Mouse (Mus musculus): ENCODE results near the gene Mpdu1.

DNA sequence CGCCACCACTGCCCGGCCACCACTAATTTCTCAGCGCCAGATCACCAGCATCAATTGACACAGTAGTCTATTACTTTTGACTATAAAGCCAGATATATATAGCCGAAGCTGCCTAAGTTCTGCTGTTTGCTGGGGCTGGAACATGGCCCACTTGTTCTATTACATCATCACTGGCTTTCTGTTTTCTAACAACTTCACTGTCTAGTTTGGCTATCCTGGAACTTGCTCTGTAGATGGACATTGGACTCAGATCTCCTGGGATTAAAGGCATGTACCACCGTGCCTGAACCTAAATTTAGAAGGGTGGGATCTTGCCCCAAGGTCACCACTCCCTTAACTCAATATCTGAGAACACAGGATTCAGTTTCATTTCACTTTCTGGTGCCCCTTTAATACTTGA is 16.6 kb downstream of the Mpdu1 start:
- TF ChIP-seq MYC (IDR thresholded peaks at IDR 0.05; ENCODE audit: low read depth, low read length): no peak
- TF ChIP-seq EP300 (IDR thresholded peaks at IDR 0.05; ENCODE audit: low read depth in 1 of 2, low read length in 2 of 2): no peak
- TF ChIP-seq CTCF (IDR thresholded peaks at IDR 0.05 in 2 of 3, conservative IDR thresholded peaks at IDR 0.05 in 1 of 3; ENCODE audit: control insufficient read depth in 1 of 3, insufficient read depth in 1 of 3, low read depth in 2 of 3, low read length in 3 of 3, poor library complexity in 1 of 3, severe bottlenecking in 1 of 3): no peak

Data from MEL (cell line).